14 mouse cellular contexts compared by ENCODE assay signal in genomic region chr14:100462321-100462720, GRCm38 (mm10).
DNase-seq lines count a peak whose midpoint lies in the region; ATAC-seq and TF ChIP-seq lines count a peak whose summit lies in the region.
"Had no signal": no experiment of that assay in that cellular context is flagged by ENCODE, and none has a peak within 500 bp of the region (broad histone marks: within the 10 kb centered on the region; RNA-seq: fewer than 3 reads in every experiment).

No protein-coding gene starts in this region.

- peak; percentile 13 for DNase-seq in cerebellum, adult 9-11 months
- DNase-seq in cerebellum, postnatal 36 days = no peak
- DNase-seq in layer of hippocampus, adult 2 months (ENCODE audit: low spot score in 2 of 2) = no peak
- no peak for DNase-seq in layer of hippocampus, postnatal 25 days (ENCODE audit: extremely low spot score in 1 of 2, low spot score in 1 of 2)
- DNase-seq in limb, embryonic 10.5 days (ENCODE audit: low spot score) = no peak
- no peak for DNase-seq in embryo, embryonic 10.5 days (ENCODE audit: low spot score)
- DNase-seq in left cerebral cortex, adult 2 months (ENCODE audit: extremely low spot score in 1 of 2, low spot score in 2 of 2) = no peak
- DNase-seq: heart, adult 18-20 months; heart, postnatal 4 days; liver, embryonic 13.5 days had no signal

- 55% methylated on average over 6 of the region's 6 CpGs for WGBS in kidney, embryonic 15.5 days
- WGBS in limb, embryonic 10.5 days = 76% methylated on average over 6 of the region's 6 CpGs

- no peak overlapping the region for H3K4me3 ChIP-seq in layer of hippocampus, adult 2 months
- H3K4me3 ChIP-seq in kidney, embryonic 15.5 days (replicated peaks) = no peak overlapping the region
- no peak overlapping the region for H3K4me3 ChIP-seq in limb, embryonic 10.5 days
- H3K4me3 ChIP-seq in left cerebral cortex, adult 2 months = no peak overlapping the region
- H3K4me3 ChIP-seq: limb, embryonic 12.5 days; liver, embryonic 13.5 days; lung, embryonic 15.5 days; stomach, embryonic 15.5 days had no signal

- peak overlapping the region; percentile 92; the same call in 1 of the 2 replicates for H3K27ac ChIP-seq in layer of hippocampus, adult 2 months
- H3K27ac ChIP-seq in kidney, embryonic 15.5 days = peak overlapping the region; percentile 85
- peak overlapping the region; percentile 56 for H3K27ac ChIP-seq in limb, embryonic 10.5 days
- no peak overlapping the region for H3K27ac ChIP-seq in left cerebral cortex, adult 2 months
- H3K27ac ChIP-seq: limb, embryonic 12.5 days; liver, embryonic 13.5 days; lung, embryonic 15.5 days; stomach, embryonic 15.5 days had no signal

- H3K27me3 ChIP-seq in kidney, embryonic 15.5 days = no peaks in the 10 kb centered on the region
- H3K27me3 ChIP-seq in limb, embryonic 10.5 days (ENCODE audit: low read depth, poor library complexity, severe bottlenecking) = no peaks in the 10 kb centered on the region
- H3K27me3 ChIP-seq: limb, embryonic 12.5 days; liver, embryonic 13.5 days; lung, embryonic 15.5 days; stomach, embryonic 15.5 days had no signal

- ATAC-seq in kidney, embryonic 15.5 days (replicated peaks; ENCODE audit: low FRiP score) = peak; percentile 76

- peak overlapping the region; percentile 5; the same call in 1 of the 2 replicates for H3K4me2 ChIP-seq in kidney, embryonic 15.5 days
- H3K4me2 ChIP-seq: limb, embryonic 12.5 days; liver, embryonic 13.5 days; lung, embryonic 15.5 days; stomach, embryonic 15.5 days had no signal

- no peak for TF ChIP-seq CTCF in layer of hippocampus, adult 2 months (conservative IDR thresholded peaks at IDR 0.05)
- TF ChIP-seq CTCF in left cerebral cortex, adult 2 months (IDR thresholded peaks at IDR 0.05) = no peak

- no peaks in the 10 kb centered on the region for H3K9me3 ChIP-seq in kidney, embryonic 15.5 days (replicated peaks)
- no peaks in the 10 kb centered on the region for H3K9me3 ChIP-seq in limb, embryonic 10.5 days (replicated peaks)
- H3K9me3 ChIP-seq: limb, embryonic 12.5 days; liver, embryonic 13.5 days; lung, embryonic 15.5 days; stomach, embryonic 15.5 days had no signal

- intact Hi-C loops in left cerebral cortex, adult 2 months (cut with DNase I) = loop anchor here (5.0 kb wide), 1 partner anchor 85 kb away; no protein-coding TSS in a partner anchor

- H3K4me1 ChIP-seq in kidney, embryonic 15.5 days = peaks cover 42% of the 10 kb centered on the region
- H3K4me1 ChIP-seq in limb, embryonic 10.5 days = peaks cover 43% of the 10 kb centered on the region

- no peak overlapping the region for H3K9ac ChIP-seq in kidney, embryonic 15.5 days
- H3K9ac ChIP-seq: limb, embryonic 12.5 days; liver, embryonic 13.5 days; lung, embryonic 15.5 days; stomach, embryonic 15.5 days had no signal

- no peaks in the 10 kb centered on the region for H3K36me3 ChIP-seq in kidney, embryonic 15.5 days
- H3K36me3 ChIP-seq in limb, embryonic 10.5 days = no peaks in the 10 kb centered on the region
- H3K36me3 ChIP-seq: limb, embryonic 12.5 days; liver, embryonic 13.5 days; lung, embryonic 15.5 days; stomach, embryonic 15.5 days had no signal
